Mouse (Mus musculus): ENCODE results near the gene Camk2g.

Gene Camk2g

GRCm38 (mm10) chr14:20806116-20806840 lies 12.4 kb upstream of the Camk2g start:
- no peak for DNase-seq (ENCODE audit: low spot score)

- peak; percentile 85 for DNase-seq (ENCODE audit: low spot score)
Measured at GRCm38 (mm10) chr14:20804964-20805672, 11.2 kb upstream of the Camk2g start.

GRCm38 (mm10) chr14:20804481-20804880 lies 10.6 kb upstream of the Camk2g start:
- DNase-seq (ENCODE audit: low spot score), result no peak

GRCm38 (mm10) chr14:20803606-20803938 lies 9.7 kb upstream of the Camk2g start:
- DNase-seq (ENCODE audit: low spot score), result peak; percentile 82

- DNase-seq (ENCODE audit: low spot score), result no peak
Measured at GRCm38 (mm10) chr14:20802926-20803605, 9.2 kb upstream of the Camk2g start.

GRCm38 (mm10) chr14:20798761-20799160 lies 4.9 kb upstream of the Camk2g start:
- DNase-seq (ENCODE audit: low spot score), result peak; percentile 74

GRCm38 (mm10) chr14:20798300-20798699 lies 4.4 kb upstream of the Camk2g start:
- no peak for DNase-seq (ENCODE audit: low spot score)

- DNase-seq (ENCODE audit: low spot score), result no peak
Measured at GRCm38 (mm10) chr14:20796643-20797042, 2.8 kb upstream of the Camk2g start.

GRCm38 (mm10) chr14:20796170-20796569 lies 2.3 kb upstream of the Camk2g start:
- DNase-seq (ENCODE audit: low spot score), result no peak

- DNase-seq (ENCODE audit: low spot score), result no peak
Measured at GRCm38 (mm10) chr14:20795423-20796152, 1.7 kb upstream of the Camk2g start.

- no peak for DNase-seq (ENCODE audit: low spot score)
Measured at GRCm38 (mm10) chr14:20794589-20794988, 701 bp upstream of the Camk2g start.

- DNase-seq (ENCODE audit: low spot score), result no peak
Measured at GRCm38 (mm10) chr14:20792922-20793757, 748 bp downstream of the Camk2g start.

- DNase-seq (ENCODE audit: low spot score), result no peak
Measured at GRCm38 (mm10) chr14:20792243-20792921, 1.5 kb downstream of the Camk2g start.

GRCm38 (mm10) chr14:20791511-20792242 lies 2.2 kb downstream of the Camk2g start:
- no peak for DNase-seq (ENCODE audit: low spot score)

- DNase-seq (ENCODE audit: low spot score), result no peak
Measured at GRCm38 (mm10) chr14:20790996-20791395, 2.9 kb downstream of the Camk2g start.

GRCm38 (mm10) chr14:20790445-20790844 lies 3.4 kb downstream of the Camk2g start:
- DNase-seq (ENCODE audit: low spot score), result no peak

- no peak for DNase-seq (ENCODE audit: low spot score)
Measured at GRCm38 (mm10) chr14:20789593-20789992, 4.3 kb downstream of the Camk2g start.

GRCm38 (mm10) chr14:20788151-20788550 lies 5.7 kb downstream of the Camk2g start:
- DNase-seq (ENCODE audit: low spot score), result no peak

GRCm38 (mm10) chr14:20786611-20787015 lies 7.3 kb downstream of the Camk2g start:
- no peak for DNase-seq (ENCODE audit: low spot score)

- no peak for DNase-seq (ENCODE audit: low spot score)
Measured at GRCm38 (mm10) chr14:20786020-20786419, 7.9 kb downstream of the Camk2g start.
